Mouse (Mus musculus): Measurements from ENCODE around the gene Gja8. TPM values are rescaled to one million over a fixed set of nuclear protein-coding genes. Genes with fewer than 3 reads are reported as not detected.
A peak's percentile ranks its signal among the peaks of the same experiment; 100 is the strongest.

Gja8 gene
- total RNA-seq, 4 experiments from 2014 or later, result not detected

- DNase-seq (ENCODE audit: low spot score in 2 of 2), result no peak
Observed at GRCm38 (mm10) chr3:96880385-96880784, 45.4 kb downstream of the Gja8 start.

DNA sequence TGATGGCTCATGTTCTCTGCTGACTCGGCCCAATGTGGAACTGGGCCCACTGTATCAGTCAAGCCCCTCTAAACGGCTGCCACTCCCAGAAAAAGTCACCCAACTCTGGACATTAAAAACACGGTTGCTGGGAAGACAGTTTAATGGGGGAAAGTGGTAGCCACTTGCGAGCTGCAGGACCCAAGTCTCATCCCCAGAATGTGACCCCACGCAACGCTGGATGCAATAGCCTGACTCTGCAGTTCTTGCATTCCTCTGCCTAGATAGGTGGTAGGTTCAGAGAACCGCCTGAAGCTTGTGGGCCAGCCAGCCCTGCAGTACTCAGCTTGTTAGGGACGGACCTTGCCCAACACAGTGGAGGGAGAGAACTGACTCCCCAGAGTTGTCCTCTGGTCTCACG, 46.3 kb downstream of the Gja8 start:
- no peak for DNase-seq (ENCODE audit: low spot score in 2 of 2)

DNA sequence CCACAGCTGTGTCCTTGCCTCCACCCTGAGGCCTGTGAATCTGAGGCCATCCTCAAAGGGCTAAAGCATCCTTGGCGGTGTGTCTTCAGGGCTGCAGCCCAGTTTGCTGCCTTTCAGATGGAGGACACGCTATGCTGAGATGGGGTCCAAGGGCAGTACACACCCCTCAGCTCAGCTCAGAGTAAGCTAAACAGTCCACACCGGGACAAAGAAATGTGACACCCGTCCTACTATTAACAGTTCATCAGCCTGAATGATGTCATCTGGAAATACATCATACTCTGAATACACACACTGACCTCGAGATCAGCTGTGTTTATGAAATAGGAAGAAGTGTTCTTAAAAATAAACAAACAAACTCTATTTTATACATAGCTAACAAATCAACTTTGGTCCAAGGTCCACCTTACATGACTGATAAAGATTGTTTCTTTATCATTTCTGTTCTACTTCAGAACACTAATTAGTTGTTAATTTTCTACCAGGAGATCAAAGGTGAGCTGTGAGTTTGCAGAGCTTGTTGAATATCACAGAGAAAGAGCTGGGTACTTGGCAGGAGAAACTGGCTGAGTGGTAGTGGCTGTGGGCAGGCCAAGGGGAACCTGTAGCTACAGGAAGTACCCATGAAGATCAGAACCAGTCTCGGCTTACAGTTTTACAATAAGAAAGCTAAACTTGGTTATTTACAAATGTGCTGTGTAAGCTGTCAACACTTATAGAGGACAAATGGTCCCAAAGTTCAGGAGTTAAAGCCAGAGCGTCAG, 50.8 kb downstream of the Gja8 start:
- DNase-seq (ENCODE audit: low spot score in 2 of 2), result no peak

GRCm38 (mm10) chr3:96872501-96872900, 53.3 kb downstream of the Gja8 start:
- DNase-seq (ENCODE audit: low spot score in 2 of 2), result no peak

GRCm38 (mm10) chr3:96871070-96871469, 54.8 kb downstream of the Gja8 start:
- DNase-seq (ENCODE audit: low spot score in 2 of 2), result no peak

GRCm38 (mm10) chr3:96870270-96870669, 55.5 kb downstream of the Gja8 start:
- peak in 1 of 2 experiments; percentile 39 for DNase-seq (ENCODE audit: low spot score in 2 of 2)

GRCm38 (mm10) chr3:96869091-96869490, 56.7 kb downstream of the Gja8 start:
- DNase-seq (ENCODE audit: low spot score in 2 of 2), result no peak

- no peak for DNase-seq (ENCODE audit: low spot score in 2 of 2)
Observed at GRCm38 (mm10) chr3:96868566-96868965, 57.3 kb downstream of the Gja8 start.

- no peak for DNase-seq (ENCODE audit: low spot score in 2 of 2)
Observed at GRCm38 (mm10) chr3:96867863-96868262, 58.0 kb downstream of the Gja8 start.

Other genes starting within 250 kb of the Gja8 start
- gene Pias3, start 229.6 kb downstream of the Gja8 start, total RNA-seq (2022), result 10 to 100 TPM; 26.0 to 38.9 (median 31.5) TPM
- 10 to 100 TPM in 2 of 4 experiments, 1 to 10 TPM in 2; 8.6 to 11.8 (median 10.0) TPM for gene Nudt17, start 217.5 kb downstream of the Gja8 start, total RNA-seq (2022)
- gene Polr3c, start 198.4 kb downstream of the Gja8 start, total RNA-seq (2022), result 10 to 100 TPM; 24.2 to 27.6 (median 26.6) TPM
- 10 to 100 TPM; 62.4 to 66.4 (median 64.4) TPM for gene Rnf115, start 198.4 kb downstream of the Gja8 start, total RNA-seq (2022)
- under 1 TPM in 3 of 4 experiments, not detected in 1; 0.33 to 0.46 (median 0.34) TPM for gene Pdzk1, start 96.7 kb downstream of the Gja8 start, total RNA-seq (2022)
- gene Cd160, start 96.7 kb downstream of the Gja8 start, total RNA-seq (2022), result not detected
- gene Gja5, start 21.3 kb downstream of the Gja8 start, total RNA-seq (2022), result 1 to 10 TPM in 1 of 4 experiments, under 1 TPM in 3; 0.56 to 1.2 (median 0.67) TPM
- gene Gpr89, start 20.7 kb downstream of the Gja8 start, total RNA-seq (2022), result 10 to 100 TPM; 39.3 to 43.6 (median 41.7) TPM
- 10 to 100 TPM; 23.2 to 35.5 (median 27.6) TPM for gene Acp6, start 232.8 kb upstream of the Gja8 start, total RNA-seq (2022)

Data from left cerebral cortex, adult 8-10 months (tissue).